Mouse (Mus musculus): ENCODE data around the gene Znrf3.

DNA sequence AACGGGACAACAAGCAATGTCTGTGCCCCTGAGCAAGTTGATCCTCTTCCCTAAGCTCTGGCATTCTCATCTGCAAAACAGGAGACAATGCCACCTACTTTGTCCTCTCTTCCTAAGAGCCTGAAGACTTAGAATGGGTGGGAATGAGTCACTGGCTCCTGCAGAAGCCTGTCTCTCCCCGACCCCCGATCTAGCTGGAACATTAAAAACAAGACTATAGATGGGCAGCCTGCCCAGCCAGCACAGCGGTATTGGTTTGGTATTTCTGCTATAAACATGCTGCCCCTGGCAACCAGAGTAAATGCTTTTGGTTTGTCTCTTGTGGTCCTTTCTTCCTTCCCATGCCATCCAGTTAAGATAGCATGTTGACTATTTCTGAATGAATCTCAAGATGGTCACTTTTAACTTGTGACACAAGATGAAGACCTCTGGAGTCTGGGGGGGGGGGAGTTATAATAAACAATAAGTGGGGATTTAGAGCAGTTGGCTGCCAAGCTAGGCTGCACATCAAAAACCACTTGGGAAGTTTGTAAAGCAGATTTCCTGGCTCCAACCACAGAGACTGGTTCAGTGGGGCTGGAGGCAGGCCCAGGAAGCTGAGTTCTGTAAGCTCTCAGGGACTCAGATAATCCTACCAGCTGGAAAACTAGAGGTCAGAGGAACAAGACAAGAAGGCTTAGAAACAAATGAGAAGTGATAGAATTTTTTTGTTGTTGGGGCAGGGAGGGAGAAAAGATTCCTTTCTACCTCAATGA, 154.6 kb downstream of the Znrf3 start:
- TF ChIP-seq CTCF (IDR thresholded peaks at IDR 0.05; ENCODE audit: low read depth, low read length) (no peak), GATA1 (IDR thresholded peaks at IDR 0.05; ENCODE audit: borderline replicate concordance, low read length) (no peak), TAL1 (conservative IDR thresholded peaks at IDR 0.05; ENCODE audit: low read depth, low read length) (no peak)

Data from G1E (cell line).